Comparison of ENCODE assay signal across 17 mouse cellular contexts in genomic region chr5:73729646-73730045, GRCm38 (mm10).
A peak's percentile ranks its signal among the peaks of the same experiment; 100 is the strongest.
DNase-seq lines count a peak whose midpoint lies in the region; ATAC-seq lines count a peak whose summit lies in the region.
"Had no signal": no experiment of that assay in that cellular context is flagged by ENCODE, and none has a peak within 500 bp of the region (broad histone marks: within the 10 kb centered on the region; RNA-seq: fewer than 3 reads in every experiment).

No protein-coding gene starts in this region.

- no peak overlapping the region for H3K4me3 ChIP-seq in kidney, embryonic 15.5 days (replicated peaks)
- no peak overlapping the region for H3K4me3 ChIP-seq in midbrain, embryonic 10.5 days
- H3K4me3 ChIP-seq: forebrain, embryonic 13.5 days; hindbrain, embryonic 15.5 days; myocyte; stomach, embryonic 15.5 days had no signal

- peaks cover 21% of the 10 kb centered on the region for H3K4me1 ChIP-seq in kidney, embryonic 15.5 days
- H3K4me1 ChIP-seq in midbrain, embryonic 10.5 days: peaks cover 2% of the 10 kb centered on the region; the same call in 1 of the 2 replicates
- H3K4me1 ChIP-seq: hindbrain, embryonic 15.5 days; stomach, embryonic 15.5 days had no signal

- H3K27ac ChIP-seq in kidney, embryonic 15.5 days: no peak overlapping the region
- no peak overlapping the region for H3K27ac ChIP-seq in midbrain, embryonic 10.5 days (replicated peaks)
- H3K27ac ChIP-seq: forebrain, embryonic 13.5 days; hindbrain, embryonic 15.5 days; stomach, embryonic 15.5 days had no signal

- WGBS in kidney, embryonic 15.5 days: 64% methylated on average over 13 of the region's 13 CpGs
- 89% methylated on average over 13 of the region's 13 CpGs for WGBS in midbrain, embryonic 10.5 days

- H3K27me3 ChIP-seq in kidney, embryonic 15.5 days: no peaks in the 10 kb centered on the region
- H3K27me3 ChIP-seq in midbrain, embryonic 10.5 days (ENCODE audit: low read depth, poor library complexity, severe bottlenecking): no peaks in the 10 kb centered on the region
- H3K27me3 ChIP-seq: forebrain, embryonic 13.5 days; hindbrain, embryonic 15.5 days; stomach, embryonic 15.5 days had no signal

- no peaks in the 10 kb centered on the region for H3K36me3 ChIP-seq in kidney, embryonic 15.5 days
- no peaks in the 10 kb centered on the region for H3K36me3 ChIP-seq in midbrain, embryonic 10.5 days
- H3K36me3 ChIP-seq: hindbrain, embryonic 15.5 days; stomach, embryonic 15.5 days had no signal

- no peak overlapping the region for H3K9ac ChIP-seq in kidney, embryonic 15.5 days
- H3K9ac ChIP-seq: forebrain, embryonic 13.5 days; hindbrain, embryonic 15.5 days; stomach, embryonic 15.5 days had no signal

- no peak overlapping the region for H3K4me2 ChIP-seq in kidney, embryonic 15.5 days
- H3K4me2 ChIP-seq: forebrain, embryonic 13.5 days; hindbrain, embryonic 15.5 days; midbrain, embryonic 11.5 days; stomach, embryonic 15.5 days had no signal

- peak; percentile 42 for DNase-seq in adrenal gland, postnatal 14 days
- no peak for DNase-seq in adrenal gland, postnatal 4 days (ENCODE audit: low spot score in 2 of 2)
- peak; percentile 14 for DNase-seq in kidney, postnatal 10 days
- peak; percentile 37 for DNase-seq in heart, postnatal 4 days
- peak; percentile 67 for DNase-seq in testis, postnatal 10 days (ENCODE audit: low spot score)
- no peak for DNase-seq in midbrain, embryonic 10.5 days (ENCODE audit: low spot score)
- no peak for DNase-seq in cerebellum, postnatal 10 days
- DNase-seq: B cell, adult 2 months; cerebellum, postnatal 36 days; kidney, adult 8-10 months had no signal

- no peak for ATAC-seq in kidney, embryonic 15.5 days (replicated peaks; ENCODE audit: low FRiP score)
- ATAC-seq: activated CD4-positive, CD25-positive, alpha-beta regulatory T cell, adult 4 months; forebrain, embryonic 13.5 days had no signal

- no peaks in the 10 kb centered on the region for H3K9me3 ChIP-seq in kidney, embryonic 15.5 days (replicated peaks)
- H3K9me3 ChIP-seq in midbrain, embryonic 10.5 days (replicated peaks): no peaks in the 10 kb centered on the region
- H3K9me3 ChIP-seq: forebrain, embryonic 13.5 days; hindbrain, embryonic 15.5 days; stomach, embryonic 15.5 days had no signal

Comparison
In these comparisons a context has a peak if more than half of its experiments do, and no peak if none do; other contexts are left out.
1. DNase-seq: peak in adrenal gland, postnatal 14 days (single experiment), kidney, postnatal 10 days (single experiment), heart, postnatal 4 days (single experiment) and testis, postnatal 10 days (single experiment); none in adrenal gland, postnatal 4 days (0 of 2), midbrain, embryonic 10.5 days (single experiment) and cerebellum, postnatal 10 days (0 of 2).